Mouse (Mus musculus) liver, embryonic 16.5 days (tissue): ENCODE measurements around the gene Gm21994. TPM values are rescaled to one million over a fixed set of nuclear protein-coding genes. Genes with fewer than 3 reads are reported as not detected.

ENCODE experiments used
- polyA plus RNA-seq: library from polyadenylated mRNA; unstranded; fragments of >200 nt; fragmentation: Nextera tagmentation; extraction: Ambion mirVana; gene quantifications from 2 replicates; pipeline ENCODE4 v1.2.1, GENCODE M21; 2015

Gene Gm21994
- polyA plus RNA-seq, 1 experiment from 2014 or later = 0.81 TPM

Other genes starting within 250 kb of the Gm21994 start
- gene Zfp120, start 118.9 kb downstream of the Gm21994 start, polyA plus RNA-seq = 3.2 and 3.4 TPM in 2 replicates
- not detected in 2 replicates for gene Gm10770, start 75.9 kb downstream of the Gm21994 start, polyA plus RNA-seq
- not detected in 2 replicates for gene Gm14139, start 73.8 kb downstream of the Gm21994 start, polyA plus RNA-seq
- 0.71 and 0.98 TPM in 2 replicates for gene Zfp937, start 37.5 kb downstream of the Gm21994 start, polyA plus RNA-seq
- gene Gm14124, start 1.9 kb upstream of the Gm21994 start, polyA plus RNA-seq = not detected in 2 replicates
- gene Gm10130, start 68.1 kb upstream of the Gm21994 start, polyA plus RNA-seq = 0.53 TPM in 1 of 2 replicates, not detected in the other
- gene 3300002I08Rik, start 107.2 kb upstream of the Gm21994 start, polyA plus RNA-seq = 0.59 and 1.1 TPM in 2 replicates
- 0.93 and 1.4 TPM in 2 replicates for gene Zfp442, start 195.9 kb upstream of the Gm21994 start, polyA plus RNA-seq
- gene Zfp345, start 229.5 kb upstream of the Gm21994 start, polyA plus RNA-seq = not detected in 2 replicates